Mouse (Mus musculus) midbrain, embryonic 14.5 days (tissue): ENCODE results near the gene Slc35g1. TPM values are rescaled to one million over a fixed set of nuclear protein-coding genes. Genes with fewer than 3 reads are reported as not detected.

Experiments
- ATAC-seq: fragments of 200-750 bp; cut with Nextera tagmentation; 2 replicates; pipeline ENCODE4 v1.8.0; 2017; ENCODE audit warnings: moderate number of reproducible peaks, moderate library complexity; ENCODE audit not compliant: low FRiP score, low TSS enrichment
- DNase-seq: peaks from one replicate; pipeline ENCODE4 v3.0.0-alpha.2; 2015
- H3K27ac ChIP-seq: fragments of 300-500 bp; sonication (generic); replicated peaks from 2 replicates; pipeline ENCODE4 v1.5.1; 2014; ENCODE audit warnings: mild to moderate bottlenecking, low read depth, low read length, moderate library complexity
- H3K27me3 ChIP-seq: fragments of 300-500 bp; sonication (generic); 2 replicates; pipeline ENCODE4 v1.6.1; 2014; ENCODE audit warnings: low read length, control low read depth, mixed read lengths; ENCODE audit not compliant: control insufficient read depth, insufficient read depth
- H3K36me3 ChIP-seq: fragments of 300-500 bp; sonication (generic); 2 replicates; pipeline ENCODE4 v1.6.1; 2014; ENCODE audit warnings: low read length, control low read depth; ENCODE audit not compliant: control insufficient read depth, insufficient read depth
- H3K4me1 ChIP-seq: fragments of 300-500 bp; sonication (generic); 2 replicates; pipeline ENCODE4 v1.6.1; 2014; ENCODE audit warnings: mild to moderate bottlenecking, antibody characterized with exemption, low read length, control low read depth; ENCODE audit not compliant: control insufficient read depth, insufficient read depth
- H3K4me2 ChIP-seq: fragments of 300-500 bp; sonication (generic); 2 replicates; pipeline ENCODE4 v1.6.1; 2014; ENCODE audit warnings: mild to moderate bottlenecking, low read length, moderate library complexity
- H3K4me3 ChIP-seq: fragments of 300-500 bp; sonication (generic); replicated peaks from 2 replicates; pipeline ENCODE4 v1.5.1; 2014; ENCODE audit warnings: low read depth, low read length
- H3K9ac ChIP-seq: fragments of 300-500 bp; sonication (generic); replicated peaks from 2 replicates; pipeline ENCODE4 v1.6.1; 2014; ENCODE audit warnings: mild to moderate bottlenecking, low read length, moderate library complexity
- H3K9me3 ChIP-seq: fragments of 300-500 bp; sonication (generic); 2 replicates; pipeline ENCODE4 v1.6.1; 2016; ENCODE audit warnings: low read length, control low read depth, mixed read lengths; ENCODE audit not compliant: control insufficient read depth
- whole genome bisulfite sequencing: fragments of 180-500 bp; shearing (Covaris S2); extraction: QIAGEN DNeasy Blood & Tissue Kit; methylation state at CpG from one replicate; pipeline ENCODE4 v1.1.7; 2014; 5-methylcytosine and 5-hydroxymethylcytosine counted together
- polyA plus RNA-seq: library from polyadenylated mRNA; unstranded; fragments of >200 nt; fragmentation: Nextera tagmentation; extraction: Ambion mirVana; gene quantifications from 2 replicates; pipeline ENCODE4 v1.2.1, GENCODE M21; 2014

Slc35g1 gene
- polyA plus RNA-seq, 1 experiment from 2014 or later: 1.5 TPM

DNA sequence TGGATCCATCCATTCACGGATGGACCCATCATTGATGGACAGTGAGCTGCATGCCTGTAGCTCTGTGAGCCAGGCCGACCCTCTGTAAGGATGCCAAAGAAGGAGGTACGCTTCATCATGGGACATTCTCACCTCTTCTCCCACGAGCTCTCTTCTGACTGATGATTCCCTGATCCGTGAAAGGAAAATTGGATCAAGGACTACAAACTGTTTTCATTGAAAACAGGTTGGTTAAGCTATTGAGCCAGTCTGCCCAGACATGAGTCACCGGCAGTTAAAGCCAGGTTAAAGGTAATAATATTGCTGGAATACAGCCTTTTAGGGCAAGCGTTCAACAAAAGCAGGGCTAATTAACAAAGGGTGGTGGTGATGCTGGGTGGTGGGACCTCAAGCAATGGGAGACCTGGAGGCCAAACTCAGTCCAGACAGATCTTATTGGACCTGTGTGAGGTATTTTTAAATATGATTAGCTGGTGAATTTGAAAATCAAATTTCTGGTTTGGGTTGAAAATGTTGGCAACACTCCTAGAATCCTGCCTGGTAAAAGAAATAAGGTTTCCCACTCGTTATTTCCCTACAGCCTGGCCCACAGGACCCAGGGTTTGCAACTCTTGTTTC, 39.5 kb upstream of the Slc35g1 start:
- DNase-seq (no peak), ATAC-seq (no peak)
- H3K4me3 ChIP-seq: no peak overlapping the region
- H3K4me1 ChIP-seq: no peaks in the 10 kb centered on the region
- H3K9ac ChIP-seq: no peak overlapping the region
- no peaks in the 10 kb centered on the region for H3K9me3 ChIP-seq
- H3K27ac ChIP-seq: no peak overlapping the region
- no peaks in the 10 kb centered on the region for H3K36me3 ChIP-seq
- 89% methylated on average over 8 of the region's 8 CpGs for WGBS
- H3K4me2 ChIP-seq: no peak overlapping the region
- H3K27me3 ChIP-seq: no peaks in the 10 kb centered on the region

DNA sequence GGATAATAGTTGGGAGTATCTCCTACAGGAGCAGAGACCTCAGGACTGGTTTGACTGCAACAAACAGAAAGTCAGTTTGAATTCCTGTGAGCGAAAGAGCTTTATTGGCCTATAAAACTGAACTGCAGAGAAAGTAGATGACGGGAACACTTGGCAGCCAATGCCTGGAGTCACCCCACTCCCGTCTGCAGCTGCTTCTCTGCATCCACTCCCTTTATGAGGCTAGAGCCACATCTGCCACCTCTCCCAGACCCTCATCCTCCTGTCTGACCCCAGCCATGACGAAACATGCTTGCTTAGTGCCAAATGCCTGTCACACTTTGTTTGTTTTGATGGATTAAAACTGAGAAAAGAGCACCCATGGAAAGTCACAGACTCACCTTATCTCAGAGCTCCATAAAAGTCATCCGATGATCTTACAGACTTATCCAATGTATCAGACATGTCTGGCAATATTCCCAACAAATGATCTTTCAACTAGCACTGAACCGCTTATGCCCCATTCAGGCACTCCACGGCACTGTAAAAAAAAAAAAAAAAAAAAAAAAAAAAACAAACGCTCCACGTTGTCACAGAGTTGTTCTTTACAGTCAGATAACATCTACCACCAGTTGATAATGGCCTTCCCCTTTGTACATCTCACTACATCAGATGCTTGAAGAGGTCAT, 37.7 kb upstream of the Slc35g1 start:
- Histone ChIP-seq H3K9ac (no peak overlapping the region), H3K36me3 (no peaks in the 10 kb centered on the region), H3K4me3 (no peak overlapping the region), H3K27ac (no peak overlapping the region), H3K9me3 (no peaks in the 10 kb centered on the region), H3K4me2 (no peak overlapping the region), H3K27me3 (no peaks in the 10 kb centered on the region), H3K4me1 (no peaks in the 10 kb centered on the region)
- ATAC-seq: no peak
- DNase-seq: no peak
- 81% methylated on average over 9 of the region's 9 CpGs for WGBS

DNA sequence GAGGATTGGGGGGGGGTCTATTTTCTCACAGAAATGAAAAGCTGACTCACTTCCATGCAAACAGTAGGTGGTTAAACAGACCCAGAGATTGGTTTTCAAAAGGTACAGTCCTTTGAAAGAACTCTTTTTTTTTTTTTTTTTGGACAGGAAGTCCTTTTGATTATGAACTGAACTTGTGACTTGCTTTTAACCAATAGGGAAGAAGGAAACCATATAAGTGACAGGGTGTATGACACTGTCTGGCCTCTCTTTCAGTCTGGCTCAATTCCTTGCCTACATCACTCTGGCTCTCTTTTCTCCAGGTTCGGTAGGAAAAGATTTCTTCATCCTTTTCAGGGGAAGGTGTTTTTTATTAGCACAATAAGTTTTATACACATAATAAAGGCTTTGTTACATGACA, 36.5 kb upstream of the Slc35g1 start:
- no peak for ATAC-seq
- Histone ChIP-seq H3K9me3 (no peaks in the 10 kb centered on the region), H3K4me3 (no peak overlapping the region), H3K4me1 (no peaks in the 10 kb centered on the region), H3K27me3 (no peaks in the 10 kb centered on the region), H3K4me2 (no peak overlapping the region), H3K9ac (no peak overlapping the region), H3K27ac (no peak overlapping the region), H3K36me3 (no peaks in the 10 kb centered on the region)
- 94% methylated on average over 1 of the region's 1 CpGs for WGBS
- DNase-seq: no peak

DNA sequence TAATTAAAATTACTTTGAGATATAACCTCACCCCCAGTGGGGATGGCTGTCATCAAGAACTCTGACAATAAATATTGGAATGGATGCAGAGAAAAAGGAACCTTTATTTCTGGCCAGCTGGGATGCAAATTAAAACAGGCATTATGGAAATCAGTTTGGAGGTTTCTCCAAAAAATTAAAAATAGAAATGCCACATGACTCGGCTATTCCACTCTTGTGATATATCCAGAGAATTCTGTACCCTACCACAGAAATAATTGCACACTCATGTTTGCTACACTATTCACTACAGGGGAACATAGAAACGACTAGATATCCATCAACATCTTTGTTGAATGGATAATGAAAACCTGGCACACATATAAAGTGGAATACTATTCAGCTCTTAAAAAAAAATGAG, 33.9 kb upstream of the Slc35g1 start:
- Histone ChIP-seq H3K27me3 (no peaks in the 10 kb centered on the region), H3K4me1 (no peaks in the 10 kb centered on the region), H3K4me3 (no peak overlapping the region), H3K9ac (no peak overlapping the region), H3K36me3 (no peaks in the 10 kb centered on the region), H3K4me2 (no peak overlapping the region), H3K9me3 (no peaks in the 10 kb centered on the region), H3K27ac (no peak overlapping the region)
- ATAC-seq: no peak
- no peak for DNase-seq
- WGBS: 74% methylated on average over 2 of the region's 2 CpGs

DNA sequence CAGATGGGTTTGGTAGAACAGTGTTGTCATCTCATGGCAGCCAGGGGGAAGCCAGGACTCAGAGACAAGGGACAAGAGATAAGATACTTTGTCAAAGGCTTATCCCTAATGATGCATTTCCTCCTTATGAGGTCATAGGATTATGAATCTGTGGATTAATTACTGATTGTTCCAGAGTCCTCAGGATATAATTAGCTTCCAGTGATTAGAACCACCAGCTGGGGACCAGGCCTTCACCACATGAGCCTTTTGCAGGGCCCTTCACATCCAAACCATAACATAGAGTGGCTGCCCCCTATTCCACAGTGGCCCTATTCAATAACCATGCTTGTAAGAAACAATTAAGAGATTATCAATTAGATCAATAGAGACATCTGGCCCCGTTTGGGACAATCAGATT, 32.4 kb upstream of the Slc35g1 start:
- no peak; the same call in 1 of the 2 replicates for ATAC-seq
- H3K4me2 ChIP-seq: no peak overlapping the region
- 21% methylated on average over 1 of the region's 1 CpGs for WGBS
- no peaks in the 10 kb centered on the region for H3K36me3 ChIP-seq
- H3K4me3 ChIP-seq: no peak overlapping the region
- no peak overlapping the region for H3K9ac ChIP-seq
- H3K4me1 ChIP-seq: no peaks in the 10 kb centered on the region
- no peak overlapping the region for H3K27ac ChIP-seq
- no peaks in the 10 kb centered on the region for H3K27me3 ChIP-seq
- DNase-seq: peak; percentile 21
- H3K9me3 ChIP-seq: no peaks in the 10 kb centered on the region

DNA sequence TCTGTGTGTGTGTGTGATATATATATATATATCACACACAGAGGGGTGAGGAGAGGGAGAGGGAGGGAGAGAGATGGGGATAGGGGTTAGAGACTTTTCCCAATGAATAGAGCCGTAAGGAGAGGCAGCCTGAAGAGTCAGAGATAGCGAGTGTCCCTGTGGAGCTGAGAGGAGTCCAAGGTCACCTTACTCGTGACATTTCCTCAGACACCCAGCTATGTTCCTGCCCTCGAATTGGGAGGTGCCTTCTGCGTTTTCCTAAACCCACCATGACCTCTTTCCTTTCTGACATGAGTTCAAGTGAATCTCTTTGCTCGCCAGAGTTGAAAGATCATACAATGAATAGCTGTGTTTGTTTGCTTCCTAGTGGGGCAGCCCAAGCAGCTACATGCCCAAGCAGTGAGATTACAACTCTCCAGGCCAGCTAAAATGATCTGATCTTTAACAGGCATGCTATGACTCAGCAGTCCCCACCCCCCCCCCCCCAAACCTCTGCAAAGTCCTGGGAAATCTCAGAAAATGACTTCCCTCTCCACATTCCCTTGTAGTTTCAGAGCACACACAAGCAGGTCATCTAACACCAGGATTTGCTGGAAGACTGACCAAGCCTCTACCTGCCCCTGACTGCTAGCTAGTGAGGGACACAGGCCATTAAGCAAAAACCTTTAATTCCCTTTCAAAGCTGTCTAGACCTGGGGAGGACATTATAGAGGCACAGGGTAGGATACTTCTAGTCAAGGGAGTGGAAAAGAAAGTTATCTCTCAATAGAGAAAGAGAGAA, 31.7 kb upstream of the Slc35g1 start:
- Histone ChIP-seq H3K4me2 (no peak overlapping the region), H3K36me3 (no peaks in the 10 kb centered on the region), H3K9me3 (no peaks in the 10 kb centered on the region), H3K27ac (no peak overlapping the region), H3K27me3 (no peaks in the 10 kb centered on the region), H3K9ac (no peak overlapping the region), H3K4me1 (no peaks in the 10 kb centered on the region), H3K4me3 (no peak overlapping the region)
- DNase-seq: no peak
- no peak for ATAC-seq
- 36% methylated on average over 6 of the region's 6 CpGs for WGBS

DNA sequence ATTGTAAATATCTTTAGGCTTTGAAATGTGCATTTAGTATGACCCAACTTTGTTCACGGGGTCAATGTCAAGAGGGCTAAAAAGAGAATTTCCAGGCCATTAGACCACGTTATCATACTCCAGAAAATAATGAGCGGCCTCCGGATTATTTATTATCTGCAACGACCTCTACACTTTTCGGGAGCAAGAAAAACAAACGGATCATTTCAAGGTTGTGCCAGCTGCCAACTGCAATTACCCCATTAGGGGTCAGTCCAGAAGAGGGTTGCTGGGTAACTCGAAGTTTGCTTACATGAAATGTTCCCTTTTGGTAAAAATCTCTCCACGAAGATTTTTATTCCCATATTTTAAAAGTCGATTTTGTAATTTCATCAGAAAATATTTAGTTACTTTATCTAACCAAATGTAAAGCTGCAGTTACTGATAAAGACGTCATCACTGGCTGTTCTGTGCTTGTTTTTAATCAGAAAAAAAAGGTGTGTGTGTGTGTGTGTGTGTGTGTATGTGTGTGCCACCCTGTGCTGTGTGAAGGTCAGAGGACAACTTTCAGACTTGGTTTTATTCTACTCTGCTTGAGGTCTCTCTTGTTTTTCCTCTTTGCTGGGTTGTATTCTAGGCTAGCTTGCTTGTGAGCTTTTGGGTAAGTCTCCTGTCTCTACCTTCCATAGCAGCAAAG, 30.7 kb upstream of the Slc35g1 start:
- H3K36me3 ChIP-seq: no peaks in the 10 kb centered on the region
- no peaks in the 10 kb centered on the region for H3K9me3 ChIP-seq
- no peak overlapping the region for H3K4me2 ChIP-seq
- no peaks in the 10 kb centered on the region for H3K27me3 ChIP-seq
- no peak overlapping the region for H3K4me3 ChIP-seq
- ATAC-seq (no peak), DNase-seq (no peak)
- no peak overlapping the region for H3K9ac ChIP-seq
- H3K27ac ChIP-seq: no peak overlapping the region
- 83% methylated on average over 11 of the region's 11 CpGs for WGBS
- H3K4me1 ChIP-seq: no peaks in the 10 kb centered on the region

DNA sequence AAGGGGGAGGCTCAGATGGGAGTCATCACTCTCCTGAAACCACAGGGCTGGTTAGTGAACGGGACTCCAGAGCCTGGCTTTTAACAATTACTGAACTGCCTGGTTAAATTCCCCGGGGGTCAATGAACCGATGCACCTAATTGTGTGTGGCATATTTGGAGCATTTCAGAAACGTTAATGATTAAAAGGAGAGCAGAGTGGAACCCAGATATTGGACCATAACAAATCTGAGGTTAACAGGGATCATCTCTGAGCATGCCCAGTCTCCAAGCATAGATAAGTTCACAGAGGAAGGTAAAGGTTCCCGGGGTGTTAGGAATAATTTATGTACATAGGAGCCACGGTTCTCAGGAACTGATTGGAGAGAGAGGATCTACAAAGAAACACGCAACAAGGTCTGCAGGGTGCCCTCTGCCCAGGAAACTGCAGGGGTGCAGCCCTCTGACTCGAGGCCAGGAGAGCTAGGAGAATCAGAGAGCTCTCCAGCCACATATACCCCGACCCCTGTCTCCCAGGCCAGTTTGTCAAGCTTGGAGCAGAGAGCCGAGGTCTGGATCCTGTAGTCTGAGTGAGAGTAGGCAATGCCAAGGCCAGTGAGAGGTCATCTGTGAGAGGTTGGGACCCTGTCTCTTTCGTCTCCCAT, 23.2 kb upstream of the Slc35g1 start:
- H3K4me2 ChIP-seq: no peak overlapping the region
- H3K4me3 ChIP-seq: no peak overlapping the region
- H3K36me3 ChIP-seq: no peaks in the 10 kb centered on the region
- H3K9ac ChIP-seq: no peak overlapping the region
- H3K27ac ChIP-seq: no peak overlapping the region
- ATAC-seq (no peak), DNase-seq (no peak)
- no peaks in the 10 kb centered on the region for H3K4me1 ChIP-seq
- WGBS: 31% methylated on average over 11 of the region's 11 CpGs
- H3K27me3 ChIP-seq: peaks cover 3% of the 10 kb centered on the region; the same call in 1 of the 2 replicates
- no peaks in the 10 kb centered on the region for H3K9me3 ChIP-seq
